Mouse (Mus musculus): ENCODE measurements at regions not wholly inside any gene's neighbourhood (a gene's known extent, or its start where the extent isn't known, plus 50 kb on each side); places are given as distances from the start of the nearest gene placed in this dataset.

DNA sequence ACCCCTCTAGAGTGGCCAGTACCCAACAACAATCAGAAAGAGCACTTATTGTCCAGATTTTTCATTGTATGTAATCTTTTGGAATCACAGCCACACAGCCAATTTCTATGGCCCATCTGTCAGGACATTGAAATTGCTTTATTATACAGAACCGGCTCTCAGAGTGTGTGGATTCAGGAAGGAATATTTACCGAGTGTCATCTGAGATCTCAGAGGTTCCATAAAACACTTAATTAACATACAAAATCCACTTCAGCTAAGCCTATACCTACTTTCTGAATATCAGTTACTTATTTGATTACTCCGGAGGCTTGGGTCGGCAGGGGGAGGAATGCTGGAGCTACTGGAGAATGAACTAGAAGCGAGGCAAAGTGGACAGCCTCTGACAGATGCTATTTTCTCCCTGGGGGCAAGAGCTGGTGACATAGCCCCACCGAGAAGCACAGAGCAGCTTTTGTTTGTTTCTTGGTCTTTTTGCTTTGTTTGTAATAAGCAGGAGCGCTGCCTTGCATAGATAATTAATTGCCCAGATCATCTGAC is 545.6 kb downstream of the Tmem38b start:
- H3K4me3 ChIP-seq (replicated peaks; ENCODE audit: insufficient read depth, low read depth, low read length): no peak overlapping the region
- no peaks in the 10 kb centered on the region; the same call in 1 of the 2 replicates for H3K27me3 ChIP-seq (ENCODE audit: control insufficient read depth, insufficient read depth, low read length)
- no peak for TF ChIP-seq POLR2A (IDR thresholded peaks at IDR 0.05; ENCODE audit: borderline replicate concordance, insufficient read depth, low read length)
- no peak for TF ChIP-seq CTCF (IDR thresholded peaks at IDR 0.05; ENCODE audit: borderline replicate concordance, insufficient read depth, low read depth, low read length)
- no peaks in the 10 kb centered on the region for H3K4me1 ChIP-seq (ENCODE audit: control insufficient read depth, insufficient read depth, low read length)
- 8% methylated on average over 7 of the region's 7 CpGs for WGBS
- peak; percentile 7 to 26 for DNase-seq
- no peak overlapping the region for H3K27ac ChIP-seq (ENCODE audit: insufficient read depth, low read length)

DNA sequence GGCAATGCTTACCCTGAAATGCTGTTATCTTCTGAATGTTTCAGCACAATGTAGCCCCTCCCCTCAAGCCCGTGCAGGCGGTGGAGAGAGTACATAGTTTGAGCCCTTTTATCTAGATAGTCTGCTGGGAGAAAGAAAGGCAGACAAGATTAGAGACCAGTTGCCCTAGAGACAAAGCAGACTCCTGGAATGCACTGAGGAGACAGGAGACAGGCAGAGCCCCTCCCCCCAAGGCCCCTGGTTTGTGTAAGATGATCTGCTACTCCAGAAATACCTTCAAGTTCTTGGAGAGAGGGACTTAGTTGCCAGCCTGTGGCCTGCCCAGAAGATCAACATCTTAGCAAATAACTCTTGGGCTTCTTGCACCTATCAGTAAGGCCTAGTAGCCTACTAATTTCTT is 547.8 kb downstream of the Tmem38b start:
- Histone ChIP-seq H3K4me1 (ENCODE audit: control insufficient read depth, insufficient read depth, low read length) (no peaks in the 10 kb centered on the region), H3K27me3 (ENCODE audit: control insufficient read depth, insufficient read depth, low read length) (no peaks in the 10 kb centered on the region; the same call in 1 of the 2 replicates), H3K27ac (ENCODE audit: insufficient read depth, low read length) (no peak overlapping the region), H3K4me3 (replicated peaks; ENCODE audit: insufficient read depth, low read depth, low read length) (no peak overlapping the region)
- TF ChIP-seq POLR2A (IDR thresholded peaks at IDR 0.05; ENCODE audit: borderline replicate concordance, insufficient read depth, low read length): no peak
- no peak for TF ChIP-seq CTCF (IDR thresholded peaks at IDR 0.05; ENCODE audit: borderline replicate concordance, insufficient read depth, low read depth, low read length)
- 49% methylated on average over 2 of the region's 2 CpGs for WGBS
- no peak for DNase-seq

DNA sequence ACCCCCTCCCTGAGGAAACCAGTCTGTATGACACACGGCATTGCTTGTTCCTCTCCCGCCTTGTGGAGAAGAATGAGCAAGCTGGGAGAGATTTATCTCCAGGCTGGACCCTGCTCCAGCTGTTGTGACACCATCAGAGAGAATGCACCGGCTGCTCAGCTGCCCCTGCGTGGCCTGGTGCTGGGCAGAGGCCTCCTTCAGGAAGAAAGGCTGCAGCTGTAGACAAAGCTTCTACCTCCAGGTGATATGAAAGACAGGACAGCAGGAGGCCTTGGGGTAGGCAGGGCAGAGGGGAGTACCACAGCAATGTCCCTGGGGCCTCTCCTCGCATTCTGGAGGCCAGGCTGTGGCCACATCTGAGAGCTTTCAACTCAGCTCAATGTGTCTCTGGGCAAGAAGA is 548.6 kb downstream of the Tmem38b start:
- WGBS: 52% methylated on average over 5 of the region's 5 CpGs

DNA sequence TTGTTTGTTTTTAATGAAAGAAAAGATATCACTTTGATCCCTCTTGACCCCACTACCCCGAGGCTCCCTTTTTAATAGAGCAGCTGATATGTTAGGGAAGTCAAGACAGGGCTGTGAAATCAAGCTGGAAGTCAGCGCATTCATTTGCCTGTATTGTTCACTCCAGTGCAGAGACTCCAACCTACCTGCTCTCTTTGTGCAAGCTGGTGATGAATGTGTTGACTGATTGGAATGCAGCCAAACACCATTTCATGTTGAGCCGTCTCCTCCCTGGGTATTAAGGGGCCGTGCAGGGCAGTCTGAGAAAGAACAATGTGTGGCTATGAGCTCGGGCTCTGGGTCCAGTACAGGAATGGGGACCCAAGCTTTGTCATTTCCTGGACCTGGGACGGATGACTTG is 557.4 kb upstream of the Zfp462 start:
- Histone ChIP-seq H3K4me1 (ENCODE audit: control insufficient read depth, insufficient read depth, low read length) (no peaks in the 10 kb centered on the region), H3K27ac (ENCODE audit: insufficient read depth, low read length) (no peak overlapping the region), H3K27me3 (ENCODE audit: control insufficient read depth, insufficient read depth, low read length) (no peaks in the 10 kb centered on the region), H3K4me3 (replicated peaks; ENCODE audit: insufficient read depth, low read depth, low read length) (no peak overlapping the region)
- no peak for DNase-seq
- WGBS: 33% methylated on average over 6 of the region's 6 CpGs
- no peak for TF ChIP-seq POLR2A (IDR thresholded peaks at IDR 0.05; ENCODE audit: borderline replicate concordance, insufficient read depth, low read length)
- TF ChIP-seq CTCF (IDR thresholded peaks at IDR 0.05; ENCODE audit: borderline replicate concordance, insufficient read depth, low read depth, low read length): no peak

More for the DNA sequence above, 548.6 kb downstream of the Tmem38b start:
- Histone ChIP-seq H3K27ac (ENCODE audit: insufficient read depth, low read length) (no peak overlapping the region), H3K4me1 (ENCODE audit: control insufficient read depth, insufficient read depth, low read length) (no peaks in the 10 kb centered on the region), H3K4me3 (replicated peaks; ENCODE audit: insufficient read depth, low read depth, low read length) (no peak overlapping the region), H3K27me3 (ENCODE audit: control insufficient read depth, insufficient read depth, low read length) (no peaks in the 10 kb centered on the region; the same call in 1 of the 2 replicates)
- DNase-seq: no peak
- TF ChIP-seq CTCF (IDR thresholded peaks at IDR 0.05; ENCODE audit: borderline replicate concordance, insufficient read depth, low read depth, low read length) (no peak), POLR2A (IDR thresholded peaks at IDR 0.05; ENCODE audit: borderline replicate concordance, insufficient read depth, low read length) (no peak)

DNA sequence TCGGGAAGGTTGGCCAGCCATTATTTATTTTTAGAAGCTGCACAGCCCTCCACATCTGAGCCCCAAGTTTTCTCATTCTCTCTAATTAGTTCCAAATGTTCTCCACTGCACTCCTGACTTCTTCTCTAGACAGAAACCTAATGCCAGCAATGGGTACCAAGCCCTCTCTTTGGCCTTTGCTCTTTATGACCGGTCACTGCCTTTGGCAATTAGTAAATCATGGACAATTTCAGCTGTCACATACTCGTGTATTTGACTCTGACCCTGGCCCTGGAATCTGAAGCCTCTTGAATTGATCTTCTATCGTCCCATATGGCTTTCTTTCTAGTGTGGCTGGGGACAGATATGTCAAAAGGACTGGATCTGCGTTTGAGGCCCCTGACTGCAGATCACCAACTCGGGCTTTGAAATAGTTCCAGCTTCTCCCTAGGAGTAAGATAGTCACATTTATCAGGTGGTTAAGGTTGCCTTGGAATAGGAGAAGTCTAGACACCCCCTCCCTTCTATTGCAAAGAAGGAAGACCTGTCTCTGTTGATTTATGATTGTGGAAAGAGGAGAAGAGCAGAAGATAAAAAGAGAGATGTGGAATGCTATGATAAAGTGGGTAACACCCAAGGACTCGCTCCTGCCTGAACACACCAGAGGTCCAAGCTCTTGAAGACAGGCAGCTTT is 553.2 kb upstream of the Zfp462 start:
- Histone ChIP-seq H3K27me3 (ENCODE audit: control insufficient read depth, insufficient read depth, low read length) (no peaks in the 10 kb centered on the region), H3K27ac (ENCODE audit: insufficient read depth, low read length) (no peak overlapping the region), H3K4me1 (ENCODE audit: control insufficient read depth, insufficient read depth, low read length) (no peaks in the 10 kb centered on the region), H3K4me3 (replicated peaks; ENCODE audit: insufficient read depth, low read depth, low read length) (no peak overlapping the region)
- TF ChIP-seq POLR2A (IDR thresholded peaks at IDR 0.05; ENCODE audit: borderline replicate concordance, insufficient read depth, low read length): no peak
- no peak for TF ChIP-seq CTCF (IDR thresholded peaks at IDR 0.05; ENCODE audit: borderline replicate concordance, insufficient read depth, low read depth, low read length)
- DNase-seq: no peak
- WGBS: 81% methylated on average over 7 of the region's 7 CpGs

DNA sequence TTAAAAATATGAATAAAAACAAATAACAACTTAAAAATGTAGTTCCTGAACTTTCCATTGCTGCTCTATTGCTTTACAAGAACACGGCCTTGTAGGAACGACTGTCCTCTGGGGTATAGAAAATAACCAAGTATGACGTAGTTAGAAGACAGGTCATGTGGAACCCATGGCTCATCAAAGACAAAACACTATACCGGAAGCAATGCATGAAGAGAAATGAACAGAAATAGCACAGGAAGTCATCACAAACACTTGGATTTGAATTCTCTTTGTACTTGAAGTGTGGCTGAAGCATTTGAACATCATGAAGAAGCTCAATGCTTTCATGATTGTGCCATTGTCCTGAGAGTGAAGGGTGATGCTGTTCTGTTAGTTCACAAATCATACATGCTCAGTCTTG is 538.7 kb upstream of the Zfp462 start:
- 94% methylated on average over 4 of the region's 4 CpGs for WGBS
- no peak overlapping the region for H3K27ac ChIP-seq (ENCODE audit: insufficient read depth, low read length)
- H3K4me1 ChIP-seq (ENCODE audit: control insufficient read depth, insufficient read depth, low read length): no peaks in the 10 kb centered on the region
- H3K27me3 ChIP-seq (ENCODE audit: control insufficient read depth, insufficient read depth, low read length): no peaks in the 10 kb centered on the region
- DNase-seq: no peak
- H3K4me3 ChIP-seq (replicated peaks; ENCODE audit: insufficient read depth, low read depth, low read length): no peak overlapping the region
- TF ChIP-seq POLR2A (IDR thresholded peaks at IDR 0.05; ENCODE audit: borderline replicate concordance, insufficient read depth, low read length) (no peak), CTCF (IDR thresholded peaks at IDR 0.05; ENCODE audit: borderline replicate concordance, insufficient read depth, low read depth, low read length) (no peak)

DNA sequence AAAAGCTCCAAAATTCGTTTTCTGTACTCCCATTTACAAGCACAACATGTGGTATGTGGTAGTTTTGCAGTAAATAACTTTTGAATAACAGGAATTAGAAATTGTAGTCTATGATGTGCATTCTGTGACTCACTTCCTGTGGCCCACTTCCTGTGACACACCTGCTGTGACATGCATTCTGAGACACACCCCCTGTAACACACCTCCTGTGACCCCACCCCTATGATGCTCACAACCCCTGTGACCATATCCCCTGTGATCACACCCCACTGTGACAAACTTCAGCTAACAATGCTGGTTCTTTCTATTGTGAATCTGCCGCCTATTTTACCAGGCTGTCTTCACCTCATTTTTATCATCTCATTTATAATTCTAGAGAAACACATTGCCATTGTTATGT is 536.9 kb upstream of the Zfp462 start:
- whole genome bisulfite sequencing: 31% methylated on average over 2 of the region's 2 CpGs
- no peak overlapping the region for H3K27ac ChIP-seq (ENCODE audit: insufficient read depth, low read length)

DNA sequence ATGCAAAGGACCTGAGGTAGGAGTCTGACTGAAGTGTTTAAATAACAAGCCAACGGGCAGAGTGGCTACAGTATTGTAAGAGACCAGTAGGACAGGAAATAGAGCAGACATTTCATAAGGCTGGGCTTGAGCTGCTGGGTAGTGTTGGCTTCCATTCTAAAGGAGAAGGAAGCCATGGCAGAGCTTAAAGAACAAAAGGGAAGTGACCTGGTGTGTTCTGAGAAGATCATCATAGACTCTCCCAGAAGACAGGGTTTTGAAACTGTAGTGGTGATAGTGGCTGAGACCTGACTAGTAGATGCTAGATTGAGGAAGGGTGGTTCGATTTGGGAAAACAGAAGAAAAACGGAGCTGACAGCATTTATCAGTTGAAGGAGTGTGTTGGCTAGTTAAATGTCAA is 514.1 kb upstream of the Zfp462 start:
- 83% methylated on average over 3 of the region's 3 CpGs for WGBS
- no peak for DNase-seq
- Histone ChIP-seq H3K27ac (ENCODE audit: insufficient read depth, low read length) (no peak overlapping the region), H3K27me3 (ENCODE audit: control insufficient read depth, insufficient read depth, low read length) (no peaks in the 10 kb centered on the region), H3K4me3 (replicated peaks; ENCODE audit: insufficient read depth, low read depth, low read length) (no peak overlapping the region), H3K4me1 (ENCODE audit: control insufficient read depth, insufficient read depth, low read length) (no peaks in the 10 kb centered on the region)
- TF ChIP-seq CTCF (IDR thresholded peaks at IDR 0.05; ENCODE audit: borderline replicate concordance, insufficient read depth, low read depth, low read length): no peak
- no peak for TF ChIP-seq POLR2A (IDR thresholded peaks at IDR 0.05; ENCODE audit: borderline replicate concordance, insufficient read depth, low read length)

More for the DNA sequence above, 536.9 kb upstream of the Zfp462 start:
- no peak for DNase-seq
- TF ChIP-seq POLR2A (IDR thresholded peaks at IDR 0.05; ENCODE audit: borderline replicate concordance, insufficient read depth, low read length): no peak
- no peak for TF ChIP-seq CTCF (IDR thresholded peaks at IDR 0.05; ENCODE audit: borderline replicate concordance, insufficient read depth, low read depth, low read length)
- H3K27me3 ChIP-seq (ENCODE audit: control insufficient read depth, insufficient read depth, low read length): no peaks in the 10 kb centered on the region
- no peaks in the 10 kb centered on the region for H3K4me1 ChIP-seq (ENCODE audit: control insufficient read depth, insufficient read depth, low read length)
- no peak overlapping the region for H3K4me3 ChIP-seq (replicated peaks; ENCODE audit: insufficient read depth, low read depth, low read length)

Measured in cerebellum, adult 2 months (tissue).